Mouse (Mus musculus): ENCODE results near the gene Dio3.

GRCm38 (mm10) chr12:110292816-110293215 is 13.9 kb downstream of the Dio3 start:
- no peak for TF ChIP-seq GATA1 (IDR thresholded peaks at IDR 0.05; ENCODE audit: borderline replicate concordance, low read length)
- no peak for TF ChIP-seq CTCF (IDR thresholded peaks at IDR 0.05; ENCODE audit: low read depth, low read length)
- TF ChIP-seq TAL1 (conservative IDR thresholded peaks at IDR 0.05; ENCODE audit: low read depth, low read length): no peak
- TF ChIP-seq GATA2 (IDR thresholded peaks at IDR 0.05; ENCODE audit: borderline replicate concordance, low read depth, low read length): no peak

All from G1E (cell line).